Mouse (Mus musculus) stomach, embryonic 15.5 days (tissue): ENCODE data around the gene Ppp1r15a. TPM values are rescaled to one million over a fixed set of nuclear protein-coding genes. Genes with fewer than 3 reads are reported as not detected.
"Not testable (repeated sequence)": the region's sequence is repeated elsewhere in the genome, so short reads cannot be mapped to it uniquely, and the experiment has no call there.

Experiments used
- ATAC-seq: fragments of 200-750 bp; cut with Nextera tagmentation; 2 replicates; pipeline ENCODE4 v1.8.0; 2017; ENCODE audit warnings: low read depth, moderate number of reproducible peaks, moderate TSS enrichment; ENCODE audit not compliant: insufficient read depth, low FRiP score
- H3K27ac ChIP-seq: fragments of 300-500 bp; sonication (generic); 2 replicates; pipeline ENCODE4 v1.5.1; 2015; ENCODE audit warnings: mild to moderate bottlenecking, inconsistent platforms
- H3K27me3 ChIP-seq: fragments of 300-500 bp; sonication (generic); replicated peaks from 2 replicates; pipeline ENCODE4 v1.6.1; 2015; ENCODE audit warnings: inconsistent platforms
- H3K36me3 ChIP-seq: fragments of 300-500 bp; sonication (generic); 2 replicates; pipeline ENCODE4 v1.6.1; 2015; ENCODE audit warnings: inconsistent platforms
- H3K4me1 ChIP-seq: fragments of 300-500 bp; sonication (generic); 2 replicates; pipeline ENCODE4 v1.6.1; 2015; ENCODE audit warnings: inconsistent platforms
- H3K4me2 ChIP-seq: fragments of 300-500 bp; sonication (generic); 2 replicates; pipeline ENCODE4 v1.6.1; 2015; ENCODE audit warnings: mild to moderate bottlenecking, inconsistent platforms
- H3K4me3 ChIP-seq: fragments of 300-500 bp; sonication (generic); replicated peaks from 2 replicates; pipeline ENCODE4 v1.5.1; 2015; ENCODE audit warnings: inconsistent platforms
- H3K9ac ChIP-seq: fragments of 300-500 bp; sonication (generic); 2 replicates; pipeline ENCODE4 v1.6.1; 2015; ENCODE audit warnings: inconsistent platforms
- H3K9me3 ChIP-seq: fragments of 300-500 bp; sonication (generic); 2 replicates; pipeline ENCODE4 v1.6.1; 2016; ENCODE audit warnings: inconsistent platforms
- WGBS: fragments of 180-500 bp; shearing (Covaris S2); methylation state at CpG from one replicate; pipeline ENCODE4 v1.1.7; 2015; 5-methylcytosine and 5-hydroxymethylcytosine counted together
- polyA plus RNA-seq: library from polyadenylated mRNA; unstranded; fragments of >200 nt; fragmentation: Nextera tagmentation; extraction: Ambion mirVana; gene quantifications from 2 replicates; pipeline ENCODE4 v1.2.1, GENCODE M21; 2015

The Ppp1r15a gene
- polyA plus RNA-seq, 1 experiment from 2014 or later = 36.1 TPM

DNA sequence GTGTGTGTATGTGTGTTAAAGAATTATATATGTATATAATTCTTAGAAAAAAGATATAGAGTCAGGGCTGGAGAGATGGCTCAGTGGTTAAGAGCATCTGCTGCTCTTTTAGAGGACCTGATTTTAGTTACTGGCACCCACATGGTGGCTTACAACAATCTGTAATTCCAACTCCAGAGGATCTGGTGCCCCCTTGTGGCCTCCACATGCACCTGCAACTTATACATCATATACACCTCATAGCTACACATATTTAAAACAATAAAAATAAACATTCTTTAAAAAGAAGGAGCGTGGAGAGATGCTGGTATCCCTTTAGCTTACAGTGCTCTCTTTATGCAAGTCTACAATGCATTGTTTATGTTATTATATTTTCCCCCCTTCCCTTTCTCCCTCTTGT, 18.5 kb upstream of the Ppp1r15a start:
- 85% methylated on average over 1 of the region's 1 CpGs for WGBS

DNA sequence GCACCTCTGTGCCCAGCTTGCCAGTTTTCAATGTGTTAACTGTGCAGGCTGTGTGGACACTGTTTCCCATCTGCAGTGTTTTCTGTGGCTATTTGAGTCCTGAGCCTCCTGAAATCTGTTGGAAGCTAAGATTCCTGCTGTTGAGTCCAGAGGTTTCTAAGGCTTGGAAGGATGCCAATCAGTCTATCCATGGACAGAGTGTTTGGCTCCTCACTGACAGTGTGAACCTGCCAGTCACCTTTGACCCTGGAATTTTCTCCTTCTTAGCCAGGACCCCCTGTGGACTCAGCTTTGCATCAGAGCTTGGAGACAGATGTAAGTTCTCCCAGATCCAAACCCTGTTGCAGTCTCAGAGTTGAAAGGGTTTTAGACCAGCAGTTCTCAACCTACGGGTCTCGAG, 14.1 kb upstream of the Ppp1r15a start:
- Histone ChIP-seq H3K36me3 (no peaks in the 10 kb centered on the region), H3K9ac (no peak overlapping the region), H3K27ac (no peak overlapping the region), H3K27me3 (no peaks in the 10 kb centered on the region), H3K9me3 (no peaks in the 10 kb centered on the region), H3K4me2 (no peak overlapping the region), H3K4me1 (peaks cover 6% of the 10 kb centered on the region), H3K4me3 (no peak overlapping the region)
- 65% methylated on average over 2 of the region's 2 CpGs for WGBS
- no peak for ATAC-seq

More for the DNA sequence above, 18.5 kb upstream of the Ppp1r15a start:
- H3K36me3 ChIP-seq = no peaks in the 10 kb centered on the region
- no peaks in the 10 kb centered on the region for H3K27me3 ChIP-seq
- H3K4me3 ChIP-seq = no peak overlapping the region
- no peaks in the 10 kb centered on the region for H3K4me1 ChIP-seq
- H3K4me2 ChIP-seq = no peak overlapping the region
- no peak overlapping the region for H3K27ac ChIP-seq
- no peak for ATAC-seq
- H3K9me3 ChIP-seq = no peaks in the 10 kb centered on the region
- H3K9ac ChIP-seq = no peak overlapping the region

DNA sequence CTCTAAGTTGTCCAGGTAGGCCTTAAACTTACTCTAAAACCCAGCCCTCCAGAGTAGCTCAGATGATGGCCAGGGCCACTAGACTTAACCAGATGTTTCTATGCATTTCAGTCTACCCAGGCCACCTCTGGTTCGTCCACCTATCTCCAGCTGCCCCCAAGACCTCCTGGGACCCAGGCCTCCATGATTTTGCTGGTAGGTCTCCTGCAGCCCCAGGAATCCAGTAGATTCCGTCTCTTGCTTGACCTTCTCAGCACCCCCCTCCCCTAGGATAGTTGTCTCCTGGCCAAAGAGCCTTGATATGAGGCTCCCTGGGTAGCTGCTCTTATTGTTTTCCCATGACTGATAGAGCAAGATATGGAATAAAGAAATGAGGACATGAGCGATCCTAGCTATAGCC, 13.0 kb upstream of the Ppp1r15a start:
- peaks cover 6% of the 10 kb centered on the region for H3K4me1 ChIP-seq
- no peak for ATAC-seq
- WGBS = 78% methylated on average over 3 of the region's 3 CpGs
- no peak overlapping the region for H3K4me3 ChIP-seq
- H3K9me3 ChIP-seq = no peaks in the 10 kb centered on the region
- H3K27ac ChIP-seq = no peak overlapping the region
- H3K27me3 ChIP-seq = no peaks in the 10 kb centered on the region
- no peak overlapping the region for H3K9ac ChIP-seq
- no peaks in the 10 kb centered on the region for H3K36me3 ChIP-seq
- no peak overlapping the region for H3K4me2 ChIP-seq

DNA sequence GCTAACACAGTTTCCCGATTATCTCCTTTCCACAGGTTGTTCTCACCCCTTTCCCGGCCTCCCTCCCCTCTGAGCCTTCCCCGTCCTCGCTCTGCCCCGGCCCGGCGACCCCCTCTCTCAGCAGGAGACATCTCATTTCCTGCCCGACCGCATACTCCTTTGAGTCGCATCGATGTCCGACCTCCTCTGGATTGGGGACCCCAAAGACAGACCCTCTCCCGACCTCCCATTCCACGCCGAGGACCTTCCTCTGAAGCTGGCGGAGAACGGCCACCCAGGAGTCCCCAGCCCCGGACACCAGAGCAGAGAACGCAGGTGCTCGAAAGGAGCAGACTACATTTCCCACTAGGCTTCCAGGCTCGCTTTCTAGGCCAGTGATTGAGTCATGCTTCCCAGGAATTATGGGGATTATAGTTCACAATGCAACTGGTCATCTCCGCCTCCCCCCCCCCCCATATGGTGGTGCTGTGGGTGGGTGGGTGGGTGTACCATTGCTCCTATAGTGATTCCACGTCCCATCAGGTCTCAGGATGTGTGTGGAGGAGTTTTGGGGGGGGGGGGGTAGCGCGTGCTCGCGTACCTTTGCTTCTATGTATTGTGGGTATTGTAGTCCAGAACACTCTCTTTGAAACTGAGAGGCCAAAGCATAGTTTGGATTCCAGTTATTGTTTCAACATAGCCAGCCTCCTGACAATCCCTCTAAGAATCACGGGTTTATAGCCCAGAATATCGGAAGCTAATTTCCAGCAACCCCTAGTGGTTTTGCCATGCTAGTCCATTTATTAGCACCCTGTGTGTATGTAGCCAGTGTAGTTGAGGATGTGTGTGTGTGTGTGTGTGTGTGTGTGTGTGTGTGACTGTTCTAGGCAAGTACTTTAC, 12.3 kb upstream of the Ppp1r15a start:
- Histone ChIP-seq H3K27ac (no peak overlapping the region), H3K4me3 (peak overlapping the region; percentile 50), H3K9me3 (no peaks in the 10 kb centered on the region), H3K36me3 (no peaks in the 10 kb centered on the region), H3K4me1 (peaks cover 6% of the 10 kb centered on the region), H3K9ac (peak overlapping the region; percentile 1; the same call in 1 of the 2 replicates), H3K27me3 (no peaks in the 10 kb centered on the region), H3K4me2 (peak overlapping the region; percentile 73)
- peak; percentile 79; the same call in 1 of the 2 replicates for ATAC-seq
- WGBS = 2% methylated on average over 29 of the region's 29 CpGs

DNA sequence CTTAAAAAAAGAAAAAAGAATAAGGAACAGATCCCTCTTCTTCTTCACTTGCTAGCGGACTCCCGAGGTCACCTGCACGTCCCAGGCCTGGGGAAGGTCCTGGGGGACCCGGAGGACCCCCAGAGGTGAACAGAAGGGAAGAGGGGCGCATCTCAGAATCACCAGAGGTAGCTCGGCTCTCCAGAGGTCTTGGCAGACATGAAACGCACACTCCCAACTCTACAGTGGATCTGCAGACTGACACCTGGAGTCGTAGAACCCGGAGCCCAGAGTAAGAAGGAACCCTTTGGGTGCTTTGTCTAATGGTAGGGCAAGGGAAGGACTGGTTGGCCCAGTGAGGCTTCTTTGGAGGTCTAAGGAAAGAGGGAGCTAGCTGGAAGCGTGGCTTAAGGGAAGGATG, 11.5 kb upstream of the Ppp1r15a start:
- ATAC-seq = no peak
- WGBS = 79% methylated on average over 10 of the region's 10 CpGs
- H3K27ac ChIP-seq = no peak overlapping the region

DNA sequence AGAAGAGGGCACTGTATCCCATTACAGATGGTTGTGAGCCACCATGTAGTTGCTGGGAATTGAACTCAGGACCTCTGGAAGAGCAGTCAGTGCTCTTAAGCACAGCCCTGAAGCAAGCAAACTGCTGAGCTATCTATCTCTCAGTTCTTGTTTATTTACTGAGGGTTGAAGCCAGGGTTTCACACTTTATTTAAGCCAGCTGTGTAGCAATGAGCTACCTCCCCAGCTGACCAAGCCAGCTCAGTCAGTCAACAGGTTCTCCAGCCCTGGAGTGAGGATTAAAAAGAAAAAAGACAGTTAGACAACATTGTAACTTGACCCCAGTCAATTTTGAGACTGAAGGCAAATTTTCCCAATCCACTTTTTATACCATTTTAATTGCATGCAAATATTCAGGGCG, 9.6 kb upstream of the Ppp1r15a start:
- 78% methylated on average over 1 of the region's 1 CpGs for WGBS
- H3K27ac ChIP-seq = no peak overlapping the region
- no peaks in the 10 kb centered on the region for H3K9me3 ChIP-seq
- H3K36me3 ChIP-seq = no peaks in the 10 kb centered on the region
- peaks cover 9% of the 10 kb centered on the region for H3K4me1 ChIP-seq
- no peak overlapping the region for H3K4me2 ChIP-seq
- no peak overlapping the region for H3K4me3 ChIP-seq
- no peak overlapping the region for H3K9ac ChIP-seq
- no peak for ATAC-seq
- no peaks in the 10 kb centered on the region for H3K27me3 ChIP-seq

More for the DNA sequence above, 11.5 kb upstream of the Ppp1r15a start:
- Histone ChIP-seq H3K9ac (peak overlapping the region; percentile 1; the same call in 1 of the 2 replicates), H3K4me1 (peaks cover 6% of the 10 kb centered on the region), H3K36me3 (no peaks in the 10 kb centered on the region), H3K4me3 (peak overlapping the region; percentile 50), H3K9me3 (no peaks in the 10 kb centered on the region), H3K27me3 (no peaks in the 10 kb centered on the region), H3K4me2 (peak overlapping the region; percentile 73)

DNA sequence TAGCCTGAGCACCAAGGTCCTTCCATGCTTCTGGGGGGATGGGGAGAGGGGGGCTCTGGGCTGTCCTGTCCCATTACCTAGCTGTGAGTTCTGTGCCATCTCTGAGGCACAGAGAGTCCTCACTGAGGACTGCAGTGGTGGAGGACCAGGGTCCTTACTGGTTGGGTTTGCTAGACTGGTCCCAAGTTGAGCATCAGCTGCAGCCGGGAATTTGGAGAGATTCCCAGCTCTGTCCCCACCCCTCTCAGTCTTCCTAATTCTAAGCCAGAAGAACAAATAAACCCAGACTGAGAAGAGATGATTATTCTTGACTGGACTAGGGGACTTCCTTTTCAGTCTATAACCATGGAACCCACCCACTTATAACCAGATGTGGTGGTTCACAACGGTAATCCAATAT, 4.6 kb upstream of the Ppp1r15a start:
- 31% methylated on average over 2 of the region's 2 CpGs for WGBS
- no peak overlapping the region for H3K9ac ChIP-seq
- ATAC-seq = no peak
- no peaks in the 10 kb centered on the region for H3K36me3 ChIP-seq
- H3K4me1 ChIP-seq = peaks cover 16% of the 10 kb centered on the region; the same call in 1 of the 2 replicates
- peak overlapping the region; percentile 63 for H3K27ac ChIP-seq
- peak overlapping the region; percentile 29 for H3K4me2 ChIP-seq
- no peaks in the 10 kb centered on the region for H3K9me3 ChIP-seq
- H3K27me3 ChIP-seq = no peaks in the 10 kb centered on the region
- H3K4me3 ChIP-seq = no peak overlapping the region

DNA sequence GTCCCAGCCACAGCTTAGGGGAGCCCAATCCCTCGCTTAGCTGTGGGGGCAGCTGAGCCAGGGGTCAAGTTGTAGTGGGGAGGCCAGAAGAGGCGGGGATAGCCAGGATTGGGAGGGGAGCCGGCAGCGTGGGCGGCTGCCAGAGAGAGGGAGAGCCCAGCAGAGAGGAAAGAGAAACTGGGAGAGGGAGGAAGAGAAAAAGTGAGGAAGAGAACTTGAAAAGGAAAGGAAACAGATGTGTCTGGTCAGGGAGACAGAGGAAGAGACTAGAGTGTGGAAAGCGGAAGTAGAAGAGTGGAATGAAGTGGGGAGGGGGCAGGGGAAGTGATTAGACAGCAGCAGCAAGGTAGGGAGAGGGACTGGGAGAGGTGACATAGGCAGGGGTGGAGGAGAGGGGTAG, 3.4 kb upstream of the Ppp1r15a start:
- Histone ChIP-seq H3K27me3 (no peaks in the 10 kb centered on the region), H3K4me3 (no peak overlapping the region), H3K4me2 (peak overlapping the region; percentile 29; the same call in 1 of the 2 replicates), H3K4me1 (peaks cover 25% of the 10 kb centered on the region), H3K36me3 (no peaks in the 10 kb centered on the region), H3K9me3 (no peaks in the 10 kb centered on the region), H3K27ac (peak overlapping the region; percentile 2; the same call in 1 of the 2 replicates), H3K9ac (no peak overlapping the region)
- WGBS = 10% methylated on average over 6 of the region's 6 CpGs
- ATAC-seq = no peak

DNA sequence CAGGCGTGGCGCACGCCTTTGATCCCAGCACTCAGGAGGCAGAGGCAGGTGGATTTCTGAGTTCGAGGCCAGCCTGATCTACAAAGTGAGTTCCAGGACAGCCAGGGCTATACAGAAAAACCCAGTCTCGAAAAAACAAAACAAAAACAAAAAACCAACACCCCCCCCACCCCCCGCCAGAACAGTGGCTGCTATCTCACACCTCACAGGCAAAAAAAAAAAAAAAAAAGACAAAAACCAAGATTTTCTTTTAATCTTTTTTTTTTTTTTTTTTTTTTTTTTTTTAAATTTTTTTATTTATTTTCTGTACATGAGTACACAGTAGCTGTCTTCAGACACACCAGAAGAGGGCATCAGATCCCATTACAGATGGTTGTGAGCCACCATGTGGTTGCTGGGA, 1.1 kb upstream of the Ppp1r15a start:
- H3K27me3 ChIP-seq, H3K4me3 ChIP-seq, H3K9me3 ChIP-seq, ATAC-seq, H3K4me2 ChIP-seq, H3K9ac ChIP-seq, H3K27ac ChIP-seq, H3K36me3 ChIP-seq: not testable (repeated sequence)
- H3K4me1 ChIP-seq = peaks cover 35% of the 10 kb centered on the region
- WGBS = 88% methylated on average over 6 of the region's 6 CpGs

DNA sequence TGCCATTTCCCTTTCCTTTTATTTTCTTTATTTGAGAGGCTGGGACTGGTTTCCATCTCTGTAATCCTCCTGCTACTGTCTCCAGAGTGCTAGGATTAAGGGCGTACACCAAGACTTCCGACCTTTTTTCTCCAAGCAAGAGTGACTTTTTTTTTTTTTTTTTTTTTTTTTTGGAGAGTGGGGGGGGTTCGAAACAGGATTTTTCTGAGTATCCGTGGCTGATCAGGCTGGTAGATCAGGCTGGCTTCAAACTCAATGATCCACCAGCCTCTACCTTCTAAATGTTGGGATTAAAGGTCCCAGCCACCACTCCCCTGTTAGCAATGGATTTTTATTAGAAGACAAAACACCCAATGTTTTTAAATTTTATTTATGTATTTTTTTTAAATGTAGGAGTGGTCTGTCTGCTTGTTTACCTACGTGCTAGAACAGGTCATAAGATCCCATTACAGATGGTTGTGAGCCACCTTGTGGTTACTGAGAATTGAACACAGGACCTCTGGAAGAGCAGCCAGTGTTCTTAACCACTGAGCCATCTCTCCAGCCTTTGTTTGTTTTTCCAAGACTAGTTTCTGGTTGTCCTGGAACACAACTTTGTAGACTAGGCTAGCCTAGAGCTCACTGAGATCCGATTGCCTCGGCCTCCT, 529 bp upstream of the Ppp1r15a start:
- Histone ChIP-seq H3K4me1 (peaks cover 35% of the 10 kb centered on the region), H3K9ac (no peak overlapping the region), H3K4me3 (peak overlapping the region; percentile 78), H3K27ac (peak overlapping the region; percentile 95), H3K27me3 (no peaks in the 10 kb centered on the region), H3K4me2 (peak overlapping the region; percentile 78), H3K9me3 (no peaks in the 10 kb centered on the region), H3K36me3 (no peaks in the 10 kb centered on the region)
- ATAC-seq = no peak
- WGBS = 23% methylated on average over 7 of the region's 7 CpGs

DNA sequence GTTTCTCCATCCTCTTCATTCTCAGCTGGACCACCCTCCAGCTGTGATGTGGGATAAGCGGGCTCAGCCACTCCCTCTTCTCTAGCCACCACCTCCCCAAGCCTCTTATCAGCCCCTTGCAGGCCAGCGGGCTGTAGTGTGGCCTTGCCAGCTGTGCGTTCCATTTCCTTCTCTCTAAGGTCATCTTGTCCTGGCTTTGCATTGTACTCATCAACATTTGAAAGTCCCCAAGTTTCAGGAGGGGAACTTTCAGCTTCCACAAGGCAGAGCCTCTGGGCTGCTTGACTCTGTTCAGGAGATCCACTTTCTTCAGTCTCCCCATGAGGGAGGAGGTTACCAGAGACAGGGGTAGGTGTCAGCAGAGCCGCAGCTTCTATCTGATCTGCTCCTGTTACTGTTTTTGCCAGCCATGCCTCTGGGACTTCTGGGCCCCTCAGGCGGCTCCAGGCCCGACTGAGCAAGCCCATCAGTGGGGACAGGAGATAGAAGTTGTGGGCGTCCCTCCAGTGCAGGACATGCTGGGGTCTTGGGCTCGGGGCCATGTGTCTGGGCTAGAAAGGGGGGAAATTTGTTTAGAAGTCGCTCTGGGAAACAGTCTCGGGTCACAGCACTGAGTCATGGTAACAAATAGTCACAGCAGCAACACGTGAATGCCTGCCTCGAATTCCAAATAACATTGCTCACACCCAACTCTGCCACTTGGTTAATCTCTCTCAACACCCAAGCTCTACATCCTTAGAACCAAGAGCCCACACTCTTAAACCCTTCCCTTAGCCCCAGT, 1.0 kb downstream of the Ppp1r15a start:
- 20% methylated on average over 12 of the region's 12 CpGs for WGBS
- H3K4me2 ChIP-seq = peak overlapping the region; percentile 78
- no peaks in the 10 kb centered on the region for H3K27me3 ChIP-seq
- peak overlapping the region; percentile 78 for H3K4me3 ChIP-seq
- peaks cover 25% of the 10 kb centered on the region for H3K4me1 ChIP-seq
- no peaks in the 10 kb centered on the region for H3K36me3 ChIP-seq
- H3K27ac ChIP-seq = peak overlapping the region; percentile 95
- ATAC-seq = peak; percentile 67
- H3K9me3 ChIP-seq = no peaks in the 10 kb centered on the region
- H3K9ac ChIP-seq = peak overlapping the region; percentile 78
